Mouse (Mus musculus) intestine, embryonic 14.5 days (tissue): ENCODE measurements around the gene Rreb1. TPM values are rescaled to one million over a fixed set of nuclear protein-coding genes. Genes with fewer than 3 reads are reported as not detected.

Experiments used
- ATAC-seq: fragments of 200-750 bp; cut with Nextera tagmentation; replicated peaks from 2 replicates; pipeline ENCODE4 v1.8.0; 2017; ENCODE audit warnings: low read depth, moderate number of reproducible peaks, moderate TSS enrichment, moderate library complexity; ENCODE audit not compliant: low FRiP score, low TSS enrichment
- DNase-seq: peaks from one replicate; pipeline ENCODE4 v3.0.0-alpha.2; 2018; ENCODE audit warnings: low spot score
- H3K27ac ChIP-seq: fragments of 300-500 bp; sonication (generic); 2 replicates; pipeline ENCODE4 v1.5.1; 2014; ENCODE audit warnings: low read depth, mild to moderate bottlenecking, control low read depth
- H3K27me3 ChIP-seq: fragments of 300-500 bp; sonication (generic); replicated peaks from 2 replicates; pipeline ENCODE4 v1.6.1; 2014; ENCODE audit warnings: low read length, control low read depth; ENCODE audit not compliant: control insufficient read depth, insufficient read depth
- H3K36me3 ChIP-seq: fragments of 300-500 bp; sonication (generic); 2 replicates; pipeline ENCODE4 v1.6.1; 2014; ENCODE audit warnings: low read length, control low read depth; ENCODE audit not compliant: control insufficient read depth, insufficient read depth
- H3K4me1 ChIP-seq: fragments of 300-500 bp; sonication (generic); replicated peaks from 2 replicates; pipeline ENCODE4 v1.6.1; 2014; ENCODE audit warnings: low read length, control low read depth, mixed read lengths; ENCODE audit not compliant: control insufficient read depth, insufficient read depth
- H3K4me2 ChIP-seq: fragments of 300-500 bp; sonication (generic); 2 replicates; pipeline ENCODE4 v1.6.1; 2014; ENCODE audit warnings: low read length
- H3K4me3 ChIP-seq: fragments of 300-500 bp; sonication (generic); 2 replicates; pipeline ENCODE4 v1.5.1; 2014; ENCODE audit warnings: low read depth, low read length, control low read depth, mixed read lengths
- H3K9ac ChIP-seq: fragments of 300-500 bp; sonication (generic); 2 replicates; pipeline ENCODE4 v1.6.1; 2014; ENCODE audit warnings: mild to moderate bottlenecking, low read length
- H3K9me3 ChIP-seq: fragments of 300-500 bp; sonication (generic); 2 replicates; pipeline ENCODE4 v1.6.1; 2016; ENCODE audit warnings: low read length, control low read depth; ENCODE audit not compliant: control insufficient read depth
- WGBS: fragments of 180-500 bp; shearing (Covaris S2); extraction: QIAGEN DNeasy Blood & Tissue Kit; methylation state at CpG from one replicate; pipeline ENCODE4 v1.1.7; 2014; 5-methylcytosine and 5-hydroxymethylcytosine counted together
- polyA plus RNA-seq: library from polyadenylated mRNA; unstranded; fragments of >200 nt; fragmentation: Nextera tagmentation; extraction: Ambion mirVana; gene quantifications from 2 replicates; pipeline ENCODE4 v1.2.1, GENCODE M21; 2014

The Rreb1 gene
- polyA plus RNA-seq, 1 experiment from 2014 or later, result 20.3 TPM

DNA sequence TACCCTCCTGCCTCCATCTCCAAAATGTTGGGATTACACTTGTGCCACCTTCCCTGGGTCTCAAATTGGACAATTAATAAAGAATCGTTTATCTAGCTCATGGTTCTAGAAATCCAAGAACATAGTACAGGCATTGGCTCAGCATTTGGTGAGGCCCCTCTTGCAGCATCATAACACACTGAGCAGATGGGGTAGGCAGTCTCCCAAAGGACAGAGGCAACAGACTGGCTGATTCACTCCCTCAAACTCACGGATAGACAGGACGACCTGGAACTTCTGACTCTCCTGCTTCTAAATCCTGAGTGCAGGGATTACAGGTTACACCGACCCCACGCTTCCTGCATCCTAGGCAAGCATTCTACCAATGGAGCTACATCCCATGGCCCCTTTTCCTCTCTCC is 38.5 kb downstream of the Rreb1 start:
- H3K27me3 ChIP-seq, result no peaks in the 10 kb centered on the region
- H3K36me3 ChIP-seq, result no peaks in the 10 kb centered on the region
- H3K9ac ChIP-seq, result no peak overlapping the region
- H3K4me1 ChIP-seq, result peaks cover 5% of the 10 kb centered on the region; the same call in 1 of the 2 replicates
- no peaks in the 10 kb centered on the region for H3K9me3 ChIP-seq
- 87% methylated on average over 5 of the region's 5 CpGs for WGBS
- no peak overlapping the region for H3K4me3 ChIP-seq
- ATAC-seq, result no peak
- no peak for DNase-seq
- no peak overlapping the region for H3K4me2 ChIP-seq
- no peak overlapping the region for H3K27ac ChIP-seq

DNA sequence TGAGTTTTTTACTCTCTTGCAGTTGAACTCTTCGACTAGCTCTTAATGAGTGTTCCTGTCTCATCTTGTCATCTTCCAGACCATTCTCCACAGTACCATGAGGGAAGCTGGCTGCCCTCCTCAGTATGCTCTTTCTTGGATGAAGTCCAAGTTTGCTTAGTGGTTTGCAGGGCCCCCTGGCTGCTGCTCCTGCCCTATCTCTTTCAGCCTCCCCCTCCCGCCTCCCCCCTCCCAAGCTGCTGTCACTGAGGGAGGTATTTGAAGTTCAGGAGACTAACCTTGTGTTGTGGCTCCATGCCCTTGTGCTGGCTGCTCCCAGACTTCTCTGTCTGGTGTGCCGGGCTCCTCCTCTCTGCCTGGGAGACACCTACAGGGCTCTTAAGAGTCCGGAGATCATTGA is 43.2 kb downstream of the Rreb1 start:
- Histone ChIP-seq H3K9ac (no peak overlapping the region), H3K27ac (no peak overlapping the region), H3K9me3 (no peaks in the 10 kb centered on the region), H3K4me2 (no peak overlapping the region), H3K4me1 (peaks cover 13% of the 10 kb centered on the region), H3K27me3 (no peaks in the 10 kb centered on the region), H3K36me3 (no peaks in the 10 kb centered on the region), H3K4me3 (no peak overlapping the region)
- ATAC-seq (0 out of 2 replicates have a peak, but pooled peaks have one; percentile 29), DNase-seq (no peak)
- 12% methylated on average over 4 of the region's 4 CpGs for WGBS

DNA sequence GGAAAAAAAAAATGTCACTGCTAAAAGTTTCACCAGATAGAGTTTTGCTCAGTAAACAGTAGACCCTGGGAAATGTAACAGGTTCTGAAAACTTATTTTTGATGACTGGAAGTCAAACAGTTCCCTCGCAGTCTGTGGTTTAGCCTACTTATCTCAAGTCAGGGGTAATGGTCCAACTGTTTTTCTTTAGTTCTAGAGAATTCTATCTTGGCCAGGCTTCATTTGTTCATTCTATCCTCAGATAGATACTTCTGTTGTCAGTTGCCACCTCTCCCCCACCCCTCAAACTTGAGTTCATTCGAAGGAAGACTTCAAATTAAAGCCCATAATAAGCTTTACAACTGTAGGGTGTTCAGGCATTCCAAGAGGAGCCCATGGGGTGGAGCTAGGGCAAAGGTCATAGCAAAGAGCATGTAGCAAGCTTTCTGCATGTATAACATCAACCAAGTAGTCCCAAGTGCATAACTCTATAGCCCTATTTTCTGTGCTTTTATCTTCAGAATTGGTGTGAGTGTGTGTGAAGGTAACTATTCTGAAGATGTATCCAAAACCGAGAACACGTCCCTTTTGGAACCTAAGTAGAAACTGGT is 46.2 kb downstream of the Rreb1 start:
- H3K36me3 ChIP-seq, result no peaks in the 10 kb centered on the region
- H3K4me3 ChIP-seq, result no peak overlapping the region
- 39% methylated on average over 4 of the region's 4 CpGs for WGBS
- no peaks in the 10 kb centered on the region for H3K9me3 ChIP-seq
- no peaks in the 10 kb centered on the region for H3K27me3 ChIP-seq
- no peak overlapping the region; the same call in 1 of the 2 replicates for H3K27ac ChIP-seq
- no peak for ATAC-seq
- no peak overlapping the region for H3K9ac ChIP-seq
- H3K4me2 ChIP-seq, result peak overlapping the region; percentile 98; the same call in 1 of the 2 replicates
- H3K4me1 ChIP-seq, result peaks cover 31% of the 10 kb centered on the region
- no peak for DNase-seq

DNA sequence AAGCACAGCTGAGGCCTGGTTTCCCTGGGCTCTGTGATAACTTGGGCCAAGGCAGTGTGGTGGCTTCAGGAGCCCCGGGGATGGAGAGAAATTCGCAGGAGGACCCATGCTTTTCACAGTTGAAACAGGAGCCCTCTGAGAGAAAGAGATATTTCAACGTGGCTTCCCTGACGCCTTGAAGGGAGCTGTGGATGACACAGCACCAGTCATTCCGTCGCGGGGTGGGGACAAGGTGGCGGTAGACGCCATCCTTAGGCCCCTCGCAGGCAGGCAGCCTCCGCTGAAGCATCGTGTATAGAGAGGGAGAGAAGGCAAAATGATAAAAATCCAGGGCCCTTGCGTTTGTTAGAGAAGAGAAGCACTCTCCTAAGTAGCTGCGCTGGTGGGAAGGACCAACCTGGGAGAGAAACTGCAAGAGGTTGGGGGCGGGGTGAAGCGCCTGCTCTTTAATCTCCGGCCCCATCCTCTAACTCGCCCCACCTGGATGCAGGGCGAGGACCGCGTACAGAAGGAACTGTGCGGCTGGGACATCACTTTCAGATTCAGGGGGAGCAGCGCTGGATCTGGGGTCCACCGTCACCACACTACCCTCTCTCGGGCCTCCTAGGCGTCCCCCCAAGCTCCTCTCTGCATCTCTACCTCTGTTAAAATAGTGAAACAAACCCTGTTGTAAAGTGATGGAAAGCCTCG is 46.9 kb downstream of the Rreb1 start:
- DNase-seq (peak; percentile 81), ATAC-seq (peak; percentile 22; the same call in 1 of the 2 replicates)

DNA sequence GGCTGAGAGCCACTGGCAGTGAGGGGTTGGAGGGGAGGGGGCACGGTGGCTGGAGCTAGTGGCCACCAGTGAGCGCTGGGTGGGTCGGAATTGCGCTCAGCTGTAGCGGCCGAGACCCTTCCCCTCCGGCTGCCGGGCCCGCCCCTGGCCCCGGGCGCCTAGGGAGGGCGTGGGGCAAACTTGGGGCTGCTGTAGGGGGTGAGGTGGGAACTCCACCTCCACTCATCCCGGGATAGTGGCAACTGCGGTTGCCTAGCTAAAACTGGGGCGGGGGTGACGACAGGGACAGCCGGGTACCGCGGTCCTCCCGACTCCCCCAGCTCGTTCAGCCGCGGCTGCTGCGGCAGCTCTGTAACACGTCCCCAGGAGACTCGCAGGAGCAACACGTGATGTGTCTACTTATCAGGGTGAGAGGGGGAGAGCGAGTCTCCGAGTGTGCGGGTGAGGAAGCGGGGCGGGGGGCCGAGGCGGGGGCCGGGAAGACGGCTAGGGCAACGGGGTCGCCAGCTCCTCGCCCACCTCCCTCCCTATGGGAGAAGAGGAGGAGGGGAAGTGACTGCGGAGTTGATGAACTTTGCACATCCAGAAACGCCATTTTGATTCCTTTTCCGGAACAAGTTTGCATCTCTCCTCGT is 47.6 kb downstream of the Rreb1 start:
- ATAC-seq (peak; percentile 60), DNase-seq (peak; percentile 90)
- Histone ChIP-seq H3K36me3 (no peaks in the 10 kb centered on the region), H3K4me2 (peak overlapping the region; percentile 98), H3K9ac (peak overlapping the region; percentile 87), H3K27ac (peak overlapping the region; percentile 96), H3K27me3 (no peaks in the 10 kb centered on the region), H3K9me3 (no peaks in the 10 kb centered on the region), H3K4me1 (peaks cover 38% of the 10 kb centered on the region), H3K4me3 (peak overlapping the region; percentile 91)
- WGBS, result under 1% methylated on average over 43 of the region's 43 CpGs

More for the DNA sequence above, 46.9 kb downstream of the Rreb1 start:
- H3K4me3 ChIP-seq, result peak overlapping the region; percentile 91
- H3K27me3 ChIP-seq, result no peaks in the 10 kb centered on the region
- peaks cover 31% of the 10 kb centered on the region for H3K4me1 ChIP-seq
- H3K9ac ChIP-seq, result peak overlapping the region; percentile 87
- no peaks in the 10 kb centered on the region for H3K9me3 ChIP-seq
- H3K27ac ChIP-seq, result peak overlapping the region; percentile 96
- H3K36me3 ChIP-seq, result no peaks in the 10 kb centered on the region
- WGBS, result 5% methylated on average over 27 of the region's 27 CpGs
- H3K4me2 ChIP-seq, result peak overlapping the region; percentile 98

DNA sequence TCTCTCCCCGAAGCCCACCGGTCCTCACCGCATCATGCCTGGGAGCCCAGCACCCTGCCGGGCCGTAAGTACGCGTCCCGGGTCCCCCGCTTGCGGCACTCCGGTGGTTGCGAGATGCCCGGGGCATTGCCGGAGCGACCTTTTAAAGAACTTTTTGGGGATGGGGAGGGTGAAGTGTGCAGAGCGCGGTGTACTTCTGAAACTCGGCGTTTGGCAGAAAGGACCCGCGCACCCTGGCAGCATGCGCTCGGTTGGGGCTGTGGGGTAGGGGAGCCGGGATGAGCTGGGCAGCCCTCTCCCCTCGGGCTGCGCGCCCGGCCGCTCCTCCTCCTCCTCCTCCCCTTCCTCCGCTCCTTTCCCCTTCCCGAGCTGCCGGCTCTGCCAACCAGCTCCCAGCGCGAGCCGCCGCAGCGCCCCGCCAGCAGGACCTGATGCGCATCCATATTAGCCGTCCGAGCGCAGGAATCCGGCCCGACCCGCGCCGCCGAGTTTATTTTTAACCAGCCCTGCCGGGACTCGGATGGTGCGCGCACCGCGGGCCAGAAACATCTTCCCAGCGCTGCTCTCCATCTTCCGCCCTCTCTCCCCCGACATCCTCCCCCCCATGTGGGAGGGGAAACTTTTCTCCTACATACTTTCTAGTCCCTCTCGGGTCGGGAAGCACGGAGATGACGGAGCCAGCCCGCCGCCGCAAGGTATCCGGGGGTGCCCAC is 48.2 kb downstream of the Rreb1 start:
- Histone ChIP-seq H3K4me1 (peaks cover 42% of the 10 kb centered on the region), H3K27me3 (no peaks in the 10 kb centered on the region), H3K9ac (peak overlapping the region; percentile 87), H3K4me3 (peak overlapping the region; percentile 91), H3K9me3 (no peaks in the 10 kb centered on the region), H3K36me3 (no peaks in the 10 kb centered on the region), H3K4me2 (peak overlapping the region; percentile 98), H3K27ac (peak overlapping the region; percentile 96)
- ATAC-seq, result peak; percentile 32
- peak; percentile 86 for DNase-seq
- WGBS, result under 1% methylated on average over 62 of the region's 65 CpGs

GRCm38 (mm10) chr13:37826994-37827262 is 48.7 kb downstream of the Rreb1 start:
- Histone ChIP-seq H3K36me3 (no peaks in the 10 kb centered on the region), H3K9me3 (no peaks in the 10 kb centered on the region), H3K27me3 (no peaks in the 10 kb centered on the region), H3K27ac (peak overlapping the region; percentile 96), H3K4me2 (peak overlapping the region; percentile 98), H3K4me3 (peak overlapping the region; percentile 91), H3K4me1 (peaks cover 43% of the 10 kb centered on the region), H3K9ac (peak overlapping the region; percentile 87)
- ATAC-seq (peak; percentile 29), DNase-seq (no peak)
- WGBS, result under 1% methylated on average over 24 of the region's 36 CpGs

- H3K9ac ChIP-seq, result peak overlapping the region; percentile 87
- peak overlapping the region; percentile 98 for H3K4me2 ChIP-seq
- peaks cover 47% of the 10 kb centered on the region for H3K4me1 ChIP-seq
- no peaks in the 10 kb centered on the region for H3K36me3 ChIP-seq
- H3K4me3 ChIP-seq, result peak overlapping the region; percentile 91
- WGBS, result under 1% methylated on average over 67 of the region's 69 CpGs
- H3K27me3 ChIP-seq, result no peaks in the 10 kb centered on the region
- peak; percentile 82 for DNase-seq
- H3K27ac ChIP-seq, result peak overlapping the region; percentile 96
- no peaks in the 10 kb centered on the region for H3K9me3 ChIP-seq
- ATAC-seq, result peak; percentile 62
Observed at GRCm38 (mm10) chr13:37827263-37827995, 49.2 kb downstream of the Rreb1 start.
